In the genomic region with DNA sequence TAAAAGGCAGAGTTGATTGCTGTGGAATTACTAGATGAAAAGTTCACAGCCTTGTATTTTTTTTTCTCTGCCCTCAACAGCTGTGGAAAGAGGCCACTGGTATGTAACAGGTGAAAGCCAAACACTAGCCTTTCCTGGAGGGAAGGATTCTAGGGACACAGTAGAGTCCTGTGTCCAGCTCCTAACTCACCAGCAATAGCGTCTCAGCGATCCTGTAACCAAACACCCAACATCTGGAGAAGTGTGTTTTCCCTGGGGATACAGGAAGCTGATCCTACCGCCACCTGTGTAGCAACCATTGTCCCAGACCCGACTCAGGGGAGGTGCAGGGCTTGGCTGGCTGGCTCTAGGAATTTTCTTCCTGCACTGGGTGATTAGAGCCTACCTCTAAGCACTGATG, we compare ENCODE assay signal across 16 mouse cellular contexts. TPM values are rescaled to one million over a fixed set of nuclear protein-coding genes. Genes with fewer than 3 reads are reported as not detected.
DNase-seq lines count a peak whose midpoint lies in the region; ATAC-seq and TF ChIP-seq lines count a peak whose summit lies in the region.
"Had no signal": no experiment of that assay in that cellular context is flagged by ENCODE, and none has a peak within 500 bp of the region (broad histone marks: within the 10 kb centered on the region; RNA-seq: fewer than 3 reads in every experiment).

No protein-coding gene starts in this region.

- peaks cover 31% of the 10 kb centered on the region for H3K9me3 ChIP-seq in E14TG2a.4 (ENCODE audit: low read length)
- H3K9me3 ChIP-seq in limb, embryonic 10.5 days (replicated peaks), result no peaks in the 10 kb centered on the region
- H3K9me3 ChIP-seq in forebrain, embryonic 10.5 days, result no peaks in the 10 kb centered on the region
- H3K9me3 ChIP-seq: heart, embryonic 10.5 days; liver, embryonic 13.5 days had no signal

- peak; percentile 58 for DNase-seq in heart, adult 8-10 months (ENCODE audit: low spot score)
- no peak for DNase-seq in heart, postnatal 25 days (ENCODE audit: low spot score)
- peak; percentile 54 for DNase-seq in embryo, embryonic 10 days (ENCODE audit: low spot score)
- DNase-seq in limb, embryonic 10.5 days (ENCODE audit: low spot score), result peak; percentile 74
- DNase-seq in spleen, adult 18-20 months, result no peak
- DNase-seq in forebrain, embryonic 10.5 days (ENCODE audit: extremely low spot score, low spot score), result no peak
- DNase-seq: cerebellum, postnatal 25 days; liver, embryonic 13.5 days; lung, postnatal 36 days; thymus, postnatal 14 days had no signal

- H3K36me3 ChIP-seq in E14TG2a.4 (ENCODE audit: insufficient read depth, low read length), result peaks cover 89% of the 10 kb centered on the region
- peaks cover 24% of the 10 kb centered on the region for H3K36me3 ChIP-seq in limb, embryonic 10.5 days
- H3K36me3 ChIP-seq in forebrain, embryonic 10.5 days (replicated peaks), result 0 out of 2 replicates have a peak, but pooled peaks cover 10% of the 10 kb centered on the region
- H3K36me3 ChIP-seq: liver, embryonic 13.5 days had no signal

- 5% methylated on average over 4 of the region's 4 CpGs for WGBS in limb, embryonic 10.5 days
- WGBS in forebrain, embryonic 10.5 days, result 22% methylated on average over 4 of the region's 4 CpGs

- intact Hi-C loops in heart, postnatal 25 days (cut with DNase I), result loop anchor here (10.0 kb wide), 1 partner anchor 165 kb away; a partner anchor contains a TSS

- ATAC-seq in erythroid progenitor cell, adult 5-6 weeks (replicated peaks; ENCODE audit: low FRiP score, poor library complexity, severe bottlenecking), result no peak
- ATAC-seq: hindbrain, embryonic 16.5 days; midbrain, embryonic 16.5 days had no signal

- H3K4me3 ChIP-seq in E14TG2a.4 (replicated peaks; ENCODE audit: low read length), result peak overlapping the region; percentile 13
- no peak overlapping the region for H3K4me3 ChIP-seq in limb, embryonic 10.5 days
- no peak overlapping the region for H3K4me3 ChIP-seq in forebrain, embryonic 10.5 days
- H3K4me3 ChIP-seq: heart, embryonic 10.5 days; liver, embryonic 13.5 days had no signal

- peak overlapping the region; percentile 79 for H3K27ac ChIP-seq in limb, embryonic 10.5 days
- H3K27ac ChIP-seq in forebrain, embryonic 10.5 days, result no peak overlapping the region
- H3K27ac ChIP-seq: heart, embryonic 10.5 days; liver, embryonic 13.5 days had no signal

- H3K27me3 ChIP-seq in E14TG2a.4 (ENCODE audit: insufficient read depth, low read length), result no peaks in the 10 kb centered on the region
- no peaks in the 10 kb centered on the region for H3K27me3 ChIP-seq in limb, embryonic 10.5 days (ENCODE audit: low read depth, poor library complexity, severe bottlenecking)
- no peaks in the 10 kb centered on the region for H3K27me3 ChIP-seq in forebrain, embryonic 10.5 days (ENCODE audit: poor library complexity, severe bottlenecking)

- TF ChIP-seq CTCF in E14TG2a.4 (conservative IDR thresholded peaks at IDR 0.05; ENCODE audit: low read length), result no peak

- peaks cover 92% of the 10 kb centered on the region for H3K4me1 ChIP-seq in E14TG2a.4 (replicated peaks; ENCODE audit: low read depth, low read length)
- H3K4me1 ChIP-seq in limb, embryonic 10.5 days, result peaks cover 31% of the 10 kb centered on the region
- peaks cover 13% of the 10 kb centered on the region; the same call in 1 of the 2 replicates for H3K4me1 ChIP-seq in forebrain, embryonic 10.5 days
- H3K4me1 ChIP-seq: liver, embryonic 13.5 days had no signal

RNA-seq across cellular contexts. Expression of a gene that starts 46.7 kb away (rescaled TPM):
- total RNA-seq in heart, adult 8-10 months (2022), result under 1 TPM in 1 of 4 experiments, not detected in 3; 0.08 TPM
- total RNA-seq in heart, postnatal 25 days (2021), result under 1 TPM in 1 of 2 experiments, not detected in 1; 0.08 TPM
- 0.36 TPM in 2 replicates for polyA plus RNA-seq in limb, embryonic 10.5 days (2016; fragmentation: Nextera tagmentation; extraction: Ambion mirVana)
- not detected in 2 replicates for total RNA-seq in erythroid progenitor cell, adult 5-6 weeks (2015; ENCODE audit: low replicate concordance)
- not detected in 2 replicates for total RNA-seq in erythroid progenitor cell, adult 5-6 weeks (2017; ENCODE audit: low replicate concordance)
- 1.6 and 1.7 TPM in 2 replicates for polyA plus RNA-seq in forebrain, embryonic 10.5 days (2016; fragmentation: Nextera tagmentation; extraction: Ambion mirVana)
- polyA plus RNA-seq: neural tube, embryonic 14.5 days had no signal

Comparison
In these comparisons a context has a peak if more than half of its experiments do, and no peak if none do; other contexts are left out.
1. DNase-seq: peak in heart, adult 8-10 months (single experiment), embryo, embryonic 10 days (single experiment) and limb, embryonic 10.5 days (single experiment); none in heart, postnatal 25 days (single experiment), spleen, adult 18-20 months (0 of 2) and forebrain, embryonic 10.5 days (single experiment).